ENCODE assay signal across 8 mouse cellular contexts in genomic region chr19:32343937-32344737, GRCm38 (mm10). TPM values are rescaled to one million over a fixed set of nuclear protein-coding genes. Genes with fewer than 3 reads are reported as not detected.
A peak's percentile ranks its signal among the peaks of the same experiment; 100 is the strongest.
DNase-seq lines count a peak whose midpoint lies in the region; ATAC-seq and TF ChIP-seq lines count a peak whose summit lies in the region.

No protein-coding gene starts in this region.

- peak overlapping the region; percentile 48; the same call in 1 of the 2 replicates for H3K9ac ChIP-seq in forebrain, embryonic 14.5 days (ENCODE audit: low read length)
- no peak overlapping the region for H3K9ac ChIP-seq in liver, embryonic 13.5 days

- peak overlapping the region; percentile 72 for H3K4me3 ChIP-seq in E14TG2a.4 (replicated peaks; ENCODE audit: low read length)
- H3K4me3 ChIP-seq in forebrain, embryonic 14.5 days (ENCODE audit: low read depth, low read length): peak overlapping the region; percentile 17
- H3K4me3 ChIP-seq in liver, embryonic 13.5 days (replicated peaks): no peak overlapping the region

- H3K9me3 ChIP-seq in E14TG2a.4 (ENCODE audit: low read length): peaks cover 2% of the 10 kb centered on the region
- H3K9me3 ChIP-seq in forebrain, embryonic 14.5 days (replicated peaks; ENCODE audit: control insufficient read depth, low read length): no peaks in the 10 kb centered on the region
- H3K9me3 ChIP-seq in liver, embryonic 13.5 days (replicated peaks): no peaks in the 10 kb centered on the region

- no peak for TF ChIP-seq CTCF in E14TG2a.4 (conservative IDR thresholded peaks at IDR 0.05; ENCODE audit: low read length)

- ATAC-seq in frontal cortex, adult (ENCODE audit: low TSS enrichment): peak; percentile 24; the same call in 1 of the 2 replicates
- peak; percentile 45; the same call in 1 of the 2 replicates for ATAC-seq in forebrain, embryonic 14.5 days
- no peak for ATAC-seq in liver, embryonic 13.5 days (ENCODE audit: low read depth)

- 2% methylated on average over 17 of the region's 17 CpGs for WGBS in forebrain, embryonic 14.5 days
- WGBS in liver, embryonic 13.5 days (ENCODE audit: insufficient replicate concordance): 41% methylated on average over 17 of the region's 17 CpGs

- no peaks in the 10 kb centered on the region for H3K27me3 ChIP-seq in E14TG2a.4 (ENCODE audit: insufficient read depth, low read length)
- no peaks in the 10 kb centered on the region for H3K27me3 ChIP-seq in forebrain, embryonic 14.5 days (replicated peaks; ENCODE audit: control insufficient read depth, insufficient read depth, low read length)
- no peaks in the 10 kb centered on the region for H3K27me3 ChIP-seq in liver, embryonic 13.5 days

- no peaks in the 10 kb centered on the region for H3K36me3 ChIP-seq in E14TG2a.4 (ENCODE audit: insufficient read depth, low read length)
- H3K36me3 ChIP-seq in forebrain, embryonic 14.5 days (ENCODE audit: control insufficient read depth, insufficient read depth, low read length): no peaks in the 10 kb centered on the region
- no peaks in the 10 kb centered on the region for H3K36me3 ChIP-seq in liver, embryonic 13.5 days

- H3K4me1 ChIP-seq in E14TG2a.4 (replicated peaks; ENCODE audit: low read depth, low read length): peaks cover 50% of the 10 kb centered on the region
- H3K4me1 ChIP-seq in forebrain, embryonic 14.5 days (ENCODE audit: control insufficient read depth, insufficient read depth, low read length): peaks cover 18% of the 10 kb centered on the region
- H3K4me1 ChIP-seq in liver, embryonic 13.5 days (replicated peaks): peaks cover 78% of the 10 kb centered on the region

- DNase-seq in frontal cortex, postnatal 14 days (ENCODE audit: low spot score in 2 of 2): no peak
- DNase-seq in forebrain, embryonic 14.5 days (ENCODE audit: low spot score): peak; percentile 58
- no peak for DNase-seq in liver, embryonic 13.5 days
- no peak for DNase-seq in testis, postnatal 10 days (ENCODE audit: low spot score)
- no peak for DNase-seq in left cerebral cortex, adult 18-20 months (ENCODE audit: low spot score in 2 of 2)
- DNase-seq in cerebellum, adult 11 months: no peak

- H3K27ac ChIP-seq in forebrain, embryonic 14.5 days (ENCODE audit: low read depth, low read length): no peak overlapping the region
- no peak overlapping the region for H3K27ac ChIP-seq in liver, embryonic 13.5 days

- H3K4me2 ChIP-seq in forebrain, embryonic 14.5 days (ENCODE audit: low read length): peak overlapping the region; percentile 45
- H3K4me2 ChIP-seq in liver, embryonic 13.5 days: peak overlapping the region; percentile 35

RNA-seq across cellular contexts. Expression of gene Sgms1, which starts 45.4 kb away (rescaled TPM):
- 5.9 and 10.1 TPM in 2 replicates for polyA plus RNA-seq in forebrain, embryonic 14.5 days (2014; fragmentation: Nextera tagmentation; extraction: Ambion mirVana)
- 23.4 and 28.0 TPM in 2 replicates for polyA plus RNA-seq in liver, embryonic 13.5 days (2015; fragmentation: Nextera tagmentation; extraction: Ambion mirVana)
- 10 to 100 TPM; 45.3 to 46.0 TPM for total RNA-seq in left cerebral cortex, adult 18-20 months (2021)
